Mouse (Mus musculus) kidney, postnatal 14 days (tissue): Measurements from ENCODE around the gene Mn1.
A peak's percentile ranks its signal among the peaks of the same experiment; 100 is the strongest.

Experiments
- DNase-seq: peaks from one replicate; pipeline ENCODE4 v3.0.0; 2022; ENCODE audit warnings: mixed read lengths

Mn1 gene

GRCm38 (mm10) chr5:111490599-111490998 lies 73.4 kb downstream of the Mn1 start:
- no peak for DNase-seq

GRCm38 (mm10) chr5:111491485-111491884 lies 74.3 kb downstream of the Mn1 start:
- DNase-seq, result no peak

GRCm38 (mm10) chr5:111500036-111500435 lies 82.9 kb downstream of the Mn1 start:
- DNase-seq, result no peak

- no peak for DNase-seq
These were observed 84.7 kb downstream of the Mn1 start for GRCm38 (mm10) chr5:111501691-111502441.

GRCm38 (mm10) chr5:111505241-111505640 lies 88.1 kb downstream of the Mn1 start:
- no peak for DNase-seq

- no peak for DNase-seq
These were observed 88.7 kb downstream of the Mn1 start for GRCm38 (mm10) chr5:111505824-111506223.

GRCm38 (mm10) chr5:111506410-111506809 lies 89.2 kb downstream of the Mn1 start:
- DNase-seq, result peak; percentile 74
